Mouse (Mus musculus): ENCODE data around the gene Tnfsf18. TPM values are rescaled to one million over a fixed set of nuclear protein-coding genes. Genes with fewer than 3 reads are reported as not detected.

Tnfsf18 gene
- polyA plus RNA-seq (2015; fragmentation: Nextera tagmentation; extraction: Ambion mirVana), result 0.11 TPM in 1 of 2 replicates, not detected in the other

DNA sequence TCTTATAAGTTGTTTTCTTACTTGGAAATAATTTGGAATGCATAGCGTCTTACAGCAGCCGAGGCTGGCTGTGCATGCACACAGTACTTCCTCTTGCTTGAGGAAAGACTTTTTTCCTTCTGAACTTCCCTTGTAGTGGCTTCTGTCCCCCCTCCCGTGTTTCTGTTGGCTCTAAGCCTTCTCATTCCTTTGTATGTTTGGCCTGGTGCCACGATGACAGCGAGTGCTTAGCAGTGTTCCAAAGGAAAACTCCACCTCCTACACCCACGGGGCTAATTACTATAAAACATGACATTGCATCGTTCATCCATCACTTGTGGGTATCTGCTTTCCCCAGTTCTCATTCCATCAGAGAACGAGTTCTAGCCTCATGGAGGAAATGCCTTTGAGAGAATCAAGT, at the start of gene Tnfsf18:
Gene Tnfsf18 (plus strand): TSS at position 313 of the 400 bp plus-strand sequence.
- H3K36me3 ChIP-seq (ENCODE audit: insufficient read depth, low read length), result no peaks in the 10 kb centered on the region
- TF ChIP-seq CTCF (IDR thresholded peaks at IDR 0.05) (no peak), EP300 (IDR thresholded peaks at IDR 0.05) (0 out of 2 replicates have a peak, but pooled peaks have one; percentile 8)
- H3K9me3 ChIP-seq (ENCODE audit: low read length), result no peaks in the 10 kb centered on the region
- no peak within 1 kb of the TSS for H3K27ac ChIP-seq (ENCODE audit: low read length)
- H3K27me3 ChIP-seq (replicated peaks; ENCODE audit: insufficient read depth, low read length), result no peaks in the 10 kb centered on the region
- DNase-seq (ENCODE audit: low spot score), result peak; percentile 77
- no peak within 1 kb of the TSS for H3K9ac ChIP-seq (replicated peaks; ENCODE audit: low read depth)
- 9% methylated on average over 8 of the region's 8 CpGs for WGBS
- no peak within 1 kb of the TSS for H3K4me3 ChIP-seq (ENCODE audit: low read depth, low read length)
- H3K4me2 ChIP-seq (replicated peaks; ENCODE audit: low read depth, low read length), result no peak within 1 kb of the TSS
- peaks cover 6% of the 10 kb centered on the region; the same call in 1 of the 2 replicates for H3K4me1 ChIP-seq (ENCODE audit: insufficient read depth, low read depth, low read length)
- peak; percentile 78 for ATAC-seq

DNA sequence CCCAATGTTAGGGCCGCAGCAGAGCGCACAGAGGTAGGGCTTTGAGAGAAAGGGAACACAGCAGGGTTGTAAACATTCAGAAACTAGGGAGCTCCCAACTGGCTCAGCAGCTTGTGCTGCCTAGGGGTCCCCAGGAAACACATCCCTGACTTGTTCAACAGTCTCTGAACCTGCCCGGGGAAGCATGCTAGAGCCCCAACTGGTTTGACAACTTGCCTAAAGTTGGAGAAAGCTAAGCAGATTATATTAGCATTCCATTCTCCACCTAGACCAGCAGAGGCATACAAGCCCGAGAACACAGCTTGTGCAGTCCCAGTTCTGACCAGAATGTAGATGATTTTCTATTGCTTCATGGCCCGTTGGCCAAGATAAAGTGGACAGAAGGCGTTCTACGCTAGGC, 49.6 kb upstream of the Tnfsf18 start:
- H3K4me2 ChIP-seq (replicated peaks; ENCODE audit: low read depth, low read length), result no peak overlapping the region
- peak; percentile 88 for ATAC-seq
- TF ChIP-seq CTCF (IDR thresholded peaks at IDR 0.05) (peak; percentile 56), EP300 (IDR thresholded peaks at IDR 0.05) (no peak)
- peak; percentile 78 for DNase-seq (ENCODE audit: low spot score)
- H3K36me3 ChIP-seq (ENCODE audit: insufficient read depth, low read length), result no peaks in the 10 kb centered on the region
- no peak overlapping the region for H3K4me3 ChIP-seq (ENCODE audit: low read depth, low read length)
- no peaks in the 10 kb centered on the region for H3K27me3 ChIP-seq (replicated peaks; ENCODE audit: insufficient read depth, low read length)
- 44% methylated on average over 7 of the region's 7 CpGs for WGBS
- no peak overlapping the region for H3K9ac ChIP-seq (replicated peaks; ENCODE audit: low read depth)
- no peaks in the 10 kb centered on the region for H3K4me1 ChIP-seq (ENCODE audit: insufficient read depth, low read depth, low read length)
- H3K9me3 ChIP-seq (ENCODE audit: low read length), result no peaks in the 10 kb centered on the region
- H3K27ac ChIP-seq (ENCODE audit: low read length), result no peak overlapping the region

DNA sequence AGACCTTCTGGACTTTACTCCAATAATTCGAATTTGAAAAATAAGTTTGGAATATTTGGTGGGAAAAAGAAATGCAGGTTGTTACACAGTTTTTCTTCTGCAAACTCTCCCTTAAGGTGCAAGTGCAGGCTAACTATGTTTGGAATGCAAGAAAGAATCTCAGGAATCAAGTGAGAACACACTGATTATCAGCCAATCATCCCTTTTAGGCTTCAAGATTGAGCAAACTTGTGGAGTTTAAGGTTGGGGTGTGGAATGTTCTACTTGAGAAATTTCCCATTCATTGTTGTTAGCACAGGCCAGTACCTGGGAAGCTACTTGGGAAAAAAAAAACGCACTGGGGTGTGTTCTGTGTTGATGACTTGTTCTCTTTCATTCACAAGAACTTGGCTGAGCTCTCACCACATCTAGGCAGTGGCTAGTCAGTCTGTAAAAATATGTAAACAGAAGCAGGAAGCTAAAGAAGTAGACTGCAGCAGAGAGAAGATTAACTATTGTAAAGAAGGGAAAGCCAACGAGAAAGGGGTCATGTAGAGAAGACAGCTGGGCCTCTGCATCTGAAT, 42.7 kb upstream of the Tnfsf18 start:
- no peak overlapping the region for H3K9ac ChIP-seq (replicated peaks; ENCODE audit: low read depth)
- no peaks in the 10 kb centered on the region for H3K36me3 ChIP-seq (ENCODE audit: insufficient read depth, low read length)
- no peaks in the 10 kb centered on the region for H3K27me3 ChIP-seq (replicated peaks; ENCODE audit: insufficient read depth, low read length)
- no peaks in the 10 kb centered on the region for H3K9me3 ChIP-seq (ENCODE audit: low read length)
- H3K4me1 ChIP-seq (ENCODE audit: insufficient read depth, low read depth, low read length), result no peaks in the 10 kb centered on the region; the same call in 1 of the 2 replicates
- no peak overlapping the region for H3K4me3 ChIP-seq (ENCODE audit: low read depth, low read length)
- WGBS, result 19% methylated on average over 3 of the region's 3 CpGs
- no peak overlapping the region for H3K27ac ChIP-seq (ENCODE audit: low read length)
- ATAC-seq (peak; percentile 90), DNase-seq (ENCODE audit: low spot score) (peak; percentile 79)
- TF ChIP-seq EP300 (IDR thresholded peaks at IDR 0.05) (peak; percentile 91), CTCF (IDR thresholded peaks at IDR 0.05) (no peak)
- H3K4me2 ChIP-seq (replicated peaks; ENCODE audit: low read depth, low read length), result no peak overlapping the region

DNA sequence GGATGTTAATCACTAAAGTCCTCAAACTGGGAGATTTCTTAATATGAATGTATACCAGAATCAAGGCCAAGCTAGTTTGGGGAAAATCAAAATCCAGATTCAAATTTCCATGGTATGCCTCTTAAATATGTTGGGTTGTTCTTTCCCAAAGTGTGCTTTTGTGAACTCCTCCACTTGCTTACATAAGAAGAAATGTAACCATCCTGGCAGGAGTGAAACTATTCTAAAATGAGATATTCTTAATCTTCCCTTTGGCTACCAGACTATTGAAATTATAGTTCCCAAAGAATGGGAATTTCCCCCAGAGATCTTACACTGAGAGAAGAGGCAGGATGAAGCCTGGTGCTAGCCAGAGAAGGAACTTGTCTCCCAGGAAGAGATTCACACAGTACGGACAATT, 42.2 kb upstream of the Tnfsf18 start:
- no peak overlapping the region for H3K4me3 ChIP-seq (ENCODE audit: low read depth, low read length)
- DNase-seq (ENCODE audit: low spot score) (no peak), ATAC-seq (no peak)
- H3K9ac ChIP-seq (replicated peaks; ENCODE audit: low read depth), result no peak overlapping the region
- no peaks in the 10 kb centered on the region for H3K9me3 ChIP-seq (ENCODE audit: low read length)
- H3K4me2 ChIP-seq (replicated peaks; ENCODE audit: low read depth, low read length), result no peak overlapping the region
- TF ChIP-seq EP300 (IDR thresholded peaks at IDR 0.05) (no peak), CTCF (IDR thresholded peaks at IDR 0.05) (no peak)
- no peaks in the 10 kb centered on the region for H3K36me3 ChIP-seq (ENCODE audit: insufficient read depth, low read length)
- H3K27ac ChIP-seq (ENCODE audit: low read length), result no peak overlapping the region
- H3K27me3 ChIP-seq (replicated peaks; ENCODE audit: insufficient read depth, low read length), result no peaks in the 10 kb centered on the region
- H3K4me1 ChIP-seq (ENCODE audit: insufficient read depth, low read depth, low read length), result no peaks in the 10 kb centered on the region; the same call in 1 of the 2 replicates
- 90% methylated on average over 1 of the region's 1 CpGs for WGBS

DNA sequence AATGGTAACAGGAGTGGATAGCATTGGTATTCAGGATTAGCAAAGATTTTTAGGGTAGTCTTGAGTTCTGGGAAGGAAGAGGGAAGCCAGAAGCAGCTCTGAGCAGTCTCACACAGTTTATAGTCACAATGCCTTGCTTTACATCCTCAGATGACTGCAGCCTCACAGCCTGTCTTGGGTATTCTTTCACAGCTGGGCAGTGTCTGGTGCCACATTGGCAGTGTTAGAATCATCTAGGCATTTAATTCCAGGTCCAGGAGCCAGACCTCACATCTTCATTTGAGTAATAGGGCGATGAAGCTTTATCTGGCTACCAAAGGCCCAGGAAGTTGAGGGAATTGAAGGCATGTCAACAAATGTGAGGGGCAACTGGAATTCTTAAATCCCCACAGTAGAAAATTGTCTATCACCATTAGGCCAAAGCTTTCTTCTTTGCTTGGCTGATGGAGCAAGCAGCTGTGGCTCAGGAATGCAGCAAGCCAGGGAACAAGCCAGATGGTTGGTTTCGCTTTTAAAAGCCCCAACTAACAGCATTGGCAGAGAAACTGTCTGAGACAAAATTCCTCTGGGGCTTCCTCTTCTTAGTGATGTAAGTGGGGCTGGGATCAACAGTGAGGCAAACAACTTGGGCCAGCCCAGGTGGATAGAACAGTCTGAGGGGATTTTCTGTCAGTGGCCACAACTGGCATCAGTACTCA, 30.9 kb upstream of the Tnfsf18 start:
- TF ChIP-seq CTCF (IDR thresholded peaks at IDR 0.05) (no peak), EP300 (IDR thresholded peaks at IDR 0.05) (no peak)

DNA sequence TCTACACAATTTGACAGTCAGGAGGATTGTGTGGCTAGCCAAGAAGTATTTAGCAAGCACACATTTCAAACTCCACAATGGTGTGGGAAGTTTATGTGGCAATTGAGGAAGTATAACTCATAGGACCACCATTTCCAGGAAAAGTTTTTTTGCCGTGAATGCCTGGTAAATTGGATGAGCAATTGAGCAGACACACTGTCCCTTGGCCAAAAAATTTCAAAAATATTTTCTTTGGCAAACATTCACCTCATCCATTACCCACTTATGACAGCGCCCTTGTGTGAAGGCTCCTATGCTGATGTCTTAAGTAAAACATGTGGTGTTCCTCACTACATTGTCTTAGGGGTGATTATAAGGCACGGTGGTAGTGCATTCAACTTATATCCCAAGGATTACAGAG, 17.2 kb upstream of the Tnfsf18 start:
- no peak for ATAC-seq
- 47% methylated on average over 3 of the region's 3 CpGs for WGBS
- TF ChIP-seq EP300 (IDR thresholded peaks at IDR 0.05) (no peak), CTCF (IDR thresholded peaks at IDR 0.05) (no peak)
- DNase-seq (ENCODE audit: low spot score), result no peak
- H3K36me3 ChIP-seq (ENCODE audit: insufficient read depth, low read length), result no peaks in the 10 kb centered on the region
- no peak overlapping the region for H3K9ac ChIP-seq (replicated peaks; ENCODE audit: low read depth)
- no peaks in the 10 kb centered on the region for H3K4me1 ChIP-seq (ENCODE audit: insufficient read depth, low read depth, low read length)
- H3K4me3 ChIP-seq (ENCODE audit: low read depth, low read length), result no peak overlapping the region
- no peaks in the 10 kb centered on the region for H3K9me3 ChIP-seq (ENCODE audit: low read length)
- H3K4me2 ChIP-seq (replicated peaks; ENCODE audit: low read depth, low read length), result no peak overlapping the region
- no peaks in the 10 kb centered on the region for H3K27me3 ChIP-seq (replicated peaks; ENCODE audit: insufficient read depth, low read length)
- H3K27ac ChIP-seq (ENCODE audit: low read length), result no peak overlapping the region

More for the DNA sequence above, 30.9 kb upstream of the Tnfsf18 start:
- WGBS, result 65% methylated on average over 2 of the region's 2 CpGs
- Histone ChIP-seq H3K4me3 (ENCODE audit: low read depth, low read length) (no peak overlapping the region), H3K9ac (replicated peaks; ENCODE audit: low read depth) (no peak overlapping the region), H3K4me2 (replicated peaks; ENCODE audit: low read depth, low read length) (no peak overlapping the region), H3K9me3 (ENCODE audit: low read length) (no peaks in the 10 kb centered on the region), H3K27ac (ENCODE audit: low read length) (peak overlapping the region; percentile 9; the same call in 1 of the 2 replicates), H3K4me1 (ENCODE audit: insufficient read depth, low read depth, low read length) (peaks cover 3% of the 10 kb centered on the region; the same call in 1 of the 2 replicates), H3K36me3 (ENCODE audit: insufficient read depth, low read length) (no peaks in the 10 kb centered on the region), H3K27me3 (replicated peaks; ENCODE audit: insufficient read depth, low read length) (no peaks in the 10 kb centered on the region)
- ATAC-seq (peak; percentile 69), DNase-seq (ENCODE audit: low spot score) (peak; percentile 77)
